Mouse (Mus musculus): ENCODE data around the gene Gnas.

GRCm38 (mm10) chr2:174297851-174298250 lies 13.7 kb downstream of the Gnas start:
- no peak for TF ChIP-seq CTCF (IDR thresholded peaks at IDR 0.05; ENCODE audit: extremely low read depth, insufficient read depth, insufficient read length, insufficient replicate concordance)
- no peak for TF ChIP-seq POLR2A (IDR thresholded peaks at IDR 0.05; ENCODE audit: low read depth, low read length)
